Mouse (Mus musculus) intestine, postnatal 0 days (tissue): ENCODE results near the gene Fmnl1. TPM values are rescaled to one million over a fixed set of nuclear protein-coding genes. Genes with fewer than 3 reads are reported as not detected.

ENCODE experiments used
- ATAC-seq: fragments of 200-750 bp; cut with Nextera tagmentation; 2 replicates; pipeline ENCODE4 v1.8.0; 2017; ENCODE audit warnings: mild to moderate bottlenecking, moderate TSS enrichment, moderate library complexity
- H3K27ac ChIP-seq: fragments of 300-500 bp; sonication (generic); 2 replicates; pipeline ENCODE4 v1.5.1; 2014; ENCODE audit warnings: mild to moderate bottlenecking, low read depth, low read length, moderate library complexity
- H3K27me3 ChIP-seq: fragments of 300-500 bp; sonication (generic); replicated peaks from 2 replicates; pipeline ENCODE4 v1.6.1; 2014; ENCODE audit warnings: low read length, mixed read lengths; ENCODE audit not compliant: control insufficient read depth, insufficient read depth
- H3K36me3 ChIP-seq: fragments of 300-500 bp; sonication (generic); 2 replicates; pipeline ENCODE4 v1.6.1; 2014; ENCODE audit warnings: mild to moderate bottlenecking, moderate library complexity; ENCODE audit not compliant: control insufficient read depth, insufficient read depth
- H3K4me1 ChIP-seq: fragments of 300-500 bp; sonication (generic); replicated peaks from 2 replicates; pipeline ENCODE4 v1.6.1; 2014; ENCODE audit warnings: antibody characterized with exemption, low read length, mixed read lengths; ENCODE audit not compliant: control insufficient read depth, insufficient read depth
- H3K4me2 ChIP-seq: fragments of 300-500 bp; sonication (generic); replicated peaks from 2 replicates; pipeline ENCODE4 v1.6.1; 2014; ENCODE audit warnings: low read depth, mild to moderate bottlenecking, moderate library complexity
- H3K4me3 ChIP-seq: fragments of 300-500 bp; sonication (generic); 2 replicates; pipeline ENCODE4 v1.5.1; 2014; ENCODE audit warnings: low read depth, low read length
- H3K9ac ChIP-seq: fragments of 300-500 bp; sonication (generic); 2 replicates; pipeline ENCODE4 v1.6.1; 2014; ENCODE audit warnings: mild to moderate bottlenecking, low read depth, low read length
- H3K9me3 ChIP-seq: fragments of 300-500 bp; sonication (generic); 2 replicates; pipeline ENCODE4 v1.6.1; 2016; ENCODE audit warnings: mixed run types; ENCODE audit not compliant: control insufficient read depth
- CTCF ChIP-seq: sonication (generic); IDR thresholded peaks from 2 replicates; pipeline ENCODE4 v1.5.1; 2016; ENCODE audit warnings: low read depth, mild to moderate bottlenecking, control low read depth, antibody characterized with exemption, moderate library complexity
- WGBS: fragments of 180-500 bp; shearing (Covaris S2); extraction: QIAGEN DNeasy Blood & Tissue Kit; methylation state at CpG from one replicate; pipeline ENCODE4 v1.1.7; 2014; 5-methylcytosine and 5-hydroxymethylcytosine counted together
- polyA plus RNA-seq: library from polyadenylated mRNA; unstranded; fragments of >200 nt; fragmentation: Nextera tagmentation; extraction: Ambion mirVana; gene quantifications from 2 replicates; pipeline ENCODE4 v1.2.1, GENCODE M21; 2015

Gene Fmnl1
- polyA plus RNA-seq, 1 experiment from 2014 or later = 1.0 TPM

DNA sequence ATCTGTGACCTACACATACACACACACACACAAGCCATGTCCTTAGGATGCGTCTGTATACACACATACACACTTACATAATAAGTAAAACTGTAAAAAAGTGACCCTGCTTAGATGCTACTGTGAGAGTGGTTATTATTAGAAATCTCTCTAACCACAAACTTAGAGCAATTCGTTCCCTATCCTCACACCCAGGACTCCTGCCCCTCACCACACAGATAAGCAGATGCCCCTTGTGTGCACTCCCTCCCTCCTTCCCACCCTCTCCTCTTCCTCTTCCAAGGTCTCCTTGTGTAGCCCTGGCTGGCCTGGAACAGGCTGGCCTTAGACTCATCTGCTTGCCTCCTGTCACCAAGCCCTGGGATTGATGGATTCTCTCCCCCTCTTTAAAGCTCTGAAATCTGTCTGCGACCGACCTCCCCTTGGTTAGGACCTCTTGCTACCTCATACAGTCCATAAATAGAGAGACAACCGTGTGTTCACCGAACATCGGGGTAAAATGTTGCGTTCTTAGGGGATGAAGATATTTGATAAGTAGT lies 34.8 kb upstream of the Fmnl1 start:
- H3K4me3 ChIP-seq = no peak overlapping the region
- no peak for ATAC-seq
- no peak for TF ChIP-seq CTCF

DNA sequence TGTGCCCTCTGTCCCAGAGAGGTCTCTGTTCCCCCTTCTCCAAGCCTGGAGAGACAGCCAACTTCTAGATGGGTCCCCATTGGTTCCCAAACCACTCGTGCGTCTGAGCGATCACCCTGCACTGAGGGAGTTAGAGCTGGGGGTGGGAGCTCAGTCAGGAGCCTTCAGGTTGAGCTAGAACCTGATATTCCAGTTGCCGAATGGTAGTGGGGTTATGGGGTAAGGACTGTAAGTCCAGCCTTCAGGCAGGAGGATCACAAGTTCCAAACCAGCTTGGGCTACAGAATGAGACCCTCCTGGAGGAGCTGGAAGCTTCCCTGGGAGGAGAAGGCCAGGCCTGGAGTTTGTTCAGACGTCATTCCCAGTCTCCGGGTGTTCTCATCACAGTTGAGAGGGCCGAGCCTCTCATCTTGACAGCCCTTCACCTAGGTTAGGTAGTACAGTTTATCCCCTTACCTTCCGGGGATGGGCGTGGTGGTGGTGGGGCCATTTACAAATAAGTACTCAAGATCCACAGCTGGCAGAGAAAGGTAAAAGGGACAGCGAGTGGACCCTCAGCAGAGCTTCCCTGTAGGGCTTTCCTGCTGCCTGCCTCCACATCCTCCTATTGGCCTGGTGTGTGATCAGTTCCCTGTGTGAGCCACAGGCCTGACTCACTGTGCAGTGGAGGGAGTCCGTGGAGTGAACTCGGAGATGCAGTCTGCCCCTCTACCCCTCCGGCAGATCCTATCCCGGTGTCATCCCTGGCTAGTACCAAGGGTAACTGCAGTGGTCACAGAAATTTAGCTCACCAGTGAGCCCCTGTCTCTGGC lies 30.8 kb upstream of the Fmnl1 start:
- peak; percentile 1; the same call in 1 of the 2 replicates for ATAC-seq
- Histone ChIP-seq H3K9me3 (no peaks in the 10 kb centered on the region), H3K36me3 (no peaks in the 10 kb centered on the region), H3K4me2 (peak overlapping the region; percentile 32; the same call in 1 of the 2 replicates), H3K27ac (peak overlapping the region; percentile 91), H3K27me3 (no peaks in the 10 kb centered on the region), H3K9ac (no peak overlapping the region; the same call in 1 of the 2 replicates), H3K4me3 (no peak overlapping the region), H3K4me1 (peaks cover 12% of the 10 kb centered on the region)
- 66% methylated on average over 14 of the region's 14 CpGs for WGBS
- no peak for TF ChIP-seq CTCF

More for the DNA sequence above, 34.8 kb upstream of the Fmnl1 start:
- Histone ChIP-seq H3K27ac (no peak overlapping the region), H3K36me3 (no peaks in the 10 kb centered on the region), H3K4me1 (peaks cover 9% of the 10 kb centered on the region), H3K9ac (no peak overlapping the region), H3K27me3 (no peaks in the 10 kb centered on the region), H3K4me2 (no peak overlapping the region), H3K9me3 (no peaks in the 10 kb centered on the region)
- WGBS = 82% methylated on average over 8 of the region's 8 CpGs

GRCm38 (mm10) chr11:103140763-103141100 lies 30.2 kb upstream of the Fmnl1 start:
- H3K27ac ChIP-seq = peak overlapping the region; percentile 91
- peak overlapping the region; percentile 32 for H3K4me2 ChIP-seq
- H3K9ac ChIP-seq = no peak overlapping the region; the same call in 1 of the 2 replicates
- WGBS = 18% methylated on average over 6 of the region's 6 CpGs
- no peaks in the 10 kb centered on the region for H3K9me3 ChIP-seq
- peak; percentile 31 for ATAC-seq
- no peaks in the 10 kb centered on the region for H3K36me3 ChIP-seq
- peaks cover 12% of the 10 kb centered on the region for H3K4me1 ChIP-seq
- H3K4me3 ChIP-seq = no peak overlapping the region
- no peaks in the 10 kb centered on the region for H3K27me3 ChIP-seq
- no peak for TF ChIP-seq CTCF

GRCm38 (mm10) chr11:103141101-103141943 lies 29.6 kb upstream of the Fmnl1 start:
- Histone ChIP-seq H3K4me2 (peak overlapping the region; percentile 50), H3K27ac (peak overlapping the region; percentile 91), H3K4me3 (no peak overlapping the region), H3K4me1 (peaks cover 12% of the 10 kb centered on the region), H3K27me3 (no peaks in the 10 kb centered on the region), H3K9ac (peak overlapping the region; percentile 37), H3K9me3 (no peaks in the 10 kb centered on the region), H3K36me3 (no peaks in the 10 kb centered on the region)
- peak; percentile 90 for ATAC-seq
- 5% methylated on average over 11 of the region's 11 CpGs for WGBS
- no peak for TF ChIP-seq CTCF

- peaks cover 12% of the 10 kb centered on the region for H3K4me1 ChIP-seq
- H3K36me3 ChIP-seq = no peaks in the 10 kb centered on the region
- H3K9me3 ChIP-seq = no peaks in the 10 kb centered on the region
- peak overlapping the region; percentile 37; the same call in 1 of the 2 replicates for H3K9ac ChIP-seq
- no peaks in the 10 kb centered on the region for H3K27me3 ChIP-seq
- peak overlapping the region; percentile 91 for H3K27ac ChIP-seq
- TF ChIP-seq CTCF = no peak
- 10% methylated on average over 1 of the region's 1 CpGs for WGBS
- ATAC-seq = no peak
- H3K4me2 ChIP-seq = peak overlapping the region; percentile 50
- no peak overlapping the region for H3K4me3 ChIP-seq
Measured at GRCm38 (mm10) chr11:103141944-103142255, 29.0 kb upstream of the Fmnl1 start.

DNA sequence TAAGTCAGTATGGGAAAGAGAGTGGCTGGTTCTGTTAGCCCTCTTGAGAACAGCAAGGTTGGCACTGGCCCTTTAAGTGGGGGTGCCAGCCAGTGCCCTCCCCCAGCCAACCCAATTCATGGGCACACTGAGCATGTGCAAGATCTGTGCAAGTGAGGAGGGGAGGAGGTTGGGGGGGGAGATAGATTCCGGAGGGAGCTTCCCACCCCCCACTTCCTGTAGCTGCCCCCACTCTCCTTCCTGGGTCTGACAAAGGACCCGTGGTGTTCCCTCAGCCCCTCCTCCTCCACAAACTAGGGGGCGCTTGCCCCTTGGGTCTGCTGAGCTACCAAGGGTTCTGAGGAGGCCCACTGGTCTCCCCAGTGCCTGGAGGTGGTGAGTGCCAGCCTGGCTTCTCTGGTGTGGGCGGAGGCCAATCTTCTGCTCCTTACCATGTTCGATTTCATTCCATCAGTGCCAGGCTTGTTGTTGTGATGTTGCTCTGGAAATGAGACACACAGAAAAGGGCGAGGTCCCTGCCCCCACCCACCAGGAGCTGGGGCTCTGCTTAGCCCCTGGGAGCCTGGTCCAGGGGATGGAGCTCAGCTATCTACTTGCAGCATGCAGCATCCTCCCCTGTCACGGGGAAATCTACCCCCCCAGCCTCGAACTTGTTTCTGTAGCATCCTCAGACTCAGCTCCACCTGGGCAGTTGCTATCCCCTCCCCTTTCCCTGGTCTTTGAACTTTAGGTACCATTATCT lies 28.3 kb upstream of the Fmnl1 start:
- H3K4me1 ChIP-seq = peaks cover 15% of the 10 kb centered on the region
- TF ChIP-seq CTCF = peak; percentile 39
- WGBS = 32% methylated on average over 8 of the region's 8 CpGs

More for the DNA sequence above, 28.3 kb upstream of the Fmnl1 start:
- no peak for ATAC-seq
- peak overlapping the region; percentile 91 for H3K27ac ChIP-seq
- H3K4me2 ChIP-seq = peak overlapping the region; percentile 50
- H3K36me3 ChIP-seq = no peaks in the 10 kb centered on the region
- no peaks in the 10 kb centered on the region for H3K27me3 ChIP-seq
- H3K9me3 ChIP-seq = no peaks in the 10 kb centered on the region
- H3K9ac ChIP-seq = peak overlapping the region; percentile 17; the same call in 1 of the 2 replicates
- H3K4me3 ChIP-seq = 0 out of 2 replicates have a peak overlapping the region, but pooled peaks have one; percentile 12
